Mouse (Mus musculus) right cerebral cortex, postnatal 10 days (tissue): ENCODE results near the gene Ids.
"Not testable (repeated sequence)": the region's sequence is repeated elsewhere in the genome, so short reads cannot be mapped to it uniquely, and the experiment has no call there.

Source experiments
- DNase-seq, 2 experiments: peaks; one replicate each; pipeline ENCODE4 v3.0.0; 2021; ENCODE audit warnings: low spot score in 2 of 2

Ids gene

DNA sequence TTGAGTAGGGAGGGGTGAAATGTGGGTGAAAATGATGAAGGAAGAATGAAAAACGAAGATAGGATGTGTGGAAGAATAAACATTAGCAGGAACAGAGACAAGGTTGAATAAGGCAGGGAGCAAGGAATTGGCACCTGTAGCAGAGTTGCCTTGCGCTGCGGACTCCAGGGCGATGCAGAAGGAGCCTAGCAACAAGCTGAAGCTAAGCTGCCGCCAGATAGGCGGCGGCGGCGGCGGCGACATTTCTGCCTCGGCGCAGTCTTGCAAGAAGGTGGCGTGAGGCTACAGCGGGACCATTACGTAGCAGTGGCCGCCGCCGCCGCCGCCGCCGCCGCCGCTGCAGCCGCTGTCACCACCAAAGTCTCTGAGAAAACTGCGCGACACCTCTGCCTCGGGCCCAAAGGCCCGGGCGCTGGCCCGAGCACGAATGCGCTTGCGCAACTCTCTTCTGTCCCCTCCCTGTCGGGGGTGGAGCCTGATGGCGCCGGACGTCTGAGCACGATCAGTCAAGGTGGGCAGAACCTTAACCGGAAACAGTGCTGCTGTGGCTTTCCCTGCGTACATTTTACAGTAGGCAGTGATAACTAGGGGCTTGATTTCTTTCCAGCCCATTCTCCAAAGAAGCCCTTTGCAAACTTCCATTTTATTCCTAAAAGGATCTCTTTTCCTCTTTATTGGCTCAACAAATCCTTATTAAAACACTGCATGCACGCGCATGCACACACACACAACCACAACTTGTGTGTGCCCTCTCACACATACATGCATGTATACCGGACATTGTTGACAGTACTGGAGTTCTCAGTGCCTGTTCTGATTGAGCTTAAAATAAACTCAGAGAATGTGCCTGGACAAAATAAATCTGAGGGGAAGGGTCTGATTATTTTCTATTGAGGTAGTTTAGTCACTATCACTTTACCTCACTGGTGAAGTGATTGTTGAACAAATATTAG is at the start of gene Ids:
Gene Ids (minus strand): TSS at position 424 of the 953 bp plus-strand sequence.
- peak; percentile 91 to 92 for DNase-seq

GRCm38 (mm10) chrX:70392636-70393035 is 27.8 kb upstream of the Ids start:
- DNase-seq = not testable (repeated sequence)

DNA sequence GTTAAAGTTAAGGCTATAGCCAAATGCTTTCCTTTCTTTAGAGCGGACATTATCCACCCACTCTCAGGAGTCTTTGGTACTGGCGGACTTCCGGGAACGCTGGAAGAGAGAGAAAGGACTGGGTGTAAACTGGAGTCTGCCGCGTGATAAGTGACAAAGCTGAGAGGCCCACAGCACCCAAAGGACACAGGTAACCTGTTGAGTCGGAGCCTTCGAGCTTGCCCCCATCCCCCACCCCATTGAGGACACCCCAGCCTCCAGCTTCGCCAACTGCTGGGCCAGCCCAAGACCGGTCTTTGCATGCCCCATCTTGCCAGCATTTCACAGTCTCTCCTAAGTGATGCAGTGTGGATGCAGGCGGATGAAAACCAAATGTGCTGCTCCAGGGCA is 21.1 kb upstream of the Ids start:
- no peak for DNase-seq

DNA sequence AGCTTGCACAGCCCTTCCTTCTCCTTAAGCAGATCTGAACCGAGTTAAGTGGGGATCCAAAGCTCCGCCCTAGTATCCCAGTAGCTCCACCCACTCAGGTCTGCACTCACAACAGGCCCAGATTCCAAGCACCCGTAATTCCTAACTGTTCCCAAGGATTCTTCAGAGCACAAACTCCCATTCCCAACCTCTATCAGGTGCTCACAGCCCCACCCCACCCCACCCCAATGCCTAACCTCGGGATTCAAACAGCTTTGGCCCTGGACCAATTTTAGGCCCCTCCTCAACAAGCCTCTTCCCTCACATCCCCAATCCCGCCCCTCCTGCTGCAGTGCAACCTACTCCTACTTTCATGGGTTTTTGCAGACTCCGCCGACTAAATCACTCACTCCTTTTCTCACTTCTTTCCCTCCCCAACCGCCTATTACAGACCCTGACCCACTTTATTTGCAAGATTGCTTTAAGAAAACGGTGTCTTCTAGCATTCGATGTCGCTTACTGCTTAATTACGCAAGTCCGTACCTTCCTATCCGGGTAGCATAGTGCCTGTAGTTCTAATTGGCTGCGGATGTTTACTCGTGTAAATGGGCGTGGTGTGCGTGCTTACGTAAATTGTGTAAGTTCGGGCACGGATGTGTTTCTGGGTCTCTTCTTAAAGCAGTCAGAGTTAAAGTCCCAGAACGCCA is 20.5 kb upstream of the Ids start, which contains the start of gene 1110012L19Rik:
Gene 1110012L19Rik (plus strand): TSS at position 602 of the 686 bp plus-strand sequence.
- peak; percentile 76 to 87 for DNase-seq

DNA sequence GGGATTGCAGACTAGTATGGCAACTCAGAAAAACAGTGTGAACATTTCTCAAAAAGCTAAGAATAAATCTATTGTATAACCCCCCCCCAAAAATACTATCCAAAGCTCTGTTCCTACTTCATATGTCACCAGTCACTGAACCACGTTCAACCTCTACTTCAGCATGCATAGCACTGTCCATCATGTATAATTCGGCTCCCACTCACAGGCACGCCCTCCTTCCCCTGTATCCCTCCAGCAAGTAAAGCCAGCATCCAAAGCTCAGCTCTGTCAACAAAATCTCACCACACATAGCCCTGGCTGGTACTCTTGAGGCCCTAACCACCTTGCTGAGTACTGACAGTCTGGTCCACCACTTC is 20.0 kb upstream of the Ids start:
- no peak for DNase-seq

GRCm38 (mm10) chrX:70374469-70375110 is 9.7 kb upstream of the Ids start:
- DNase-seq = not testable (repeated sequence)

GRCm38 (mm10) chrX:70369758-70370157 is 4.9 kb upstream of the Ids start:
- DNase-seq = not testable (repeated sequence)

DNA sequence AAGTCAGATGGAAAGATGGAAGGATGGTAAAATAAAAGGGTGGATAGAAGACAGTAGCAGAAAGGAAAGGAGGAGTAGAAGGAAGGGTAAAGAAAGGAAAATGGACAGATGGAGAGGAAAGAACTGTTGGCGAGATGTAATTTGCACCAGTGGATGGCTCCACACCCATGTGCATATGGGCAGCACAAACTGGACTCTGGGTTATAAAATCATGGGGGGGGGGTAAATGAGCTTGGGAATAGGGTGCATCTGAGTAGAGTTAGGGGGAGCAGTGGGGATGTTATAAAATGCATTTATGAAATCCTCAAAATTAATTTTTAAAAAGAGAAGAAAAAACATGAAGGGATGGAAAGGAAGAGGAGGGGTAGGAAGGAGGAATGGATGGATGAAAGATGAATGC is 682 bp downstream of the Ids start:
- DNase-seq = no peak

- peak; percentile 25 to 28 for DNase-seq
These were observed 1.4 kb downstream of the Ids start for GRCm38 (mm10) chrX:70363446-70363845.

DNA sequence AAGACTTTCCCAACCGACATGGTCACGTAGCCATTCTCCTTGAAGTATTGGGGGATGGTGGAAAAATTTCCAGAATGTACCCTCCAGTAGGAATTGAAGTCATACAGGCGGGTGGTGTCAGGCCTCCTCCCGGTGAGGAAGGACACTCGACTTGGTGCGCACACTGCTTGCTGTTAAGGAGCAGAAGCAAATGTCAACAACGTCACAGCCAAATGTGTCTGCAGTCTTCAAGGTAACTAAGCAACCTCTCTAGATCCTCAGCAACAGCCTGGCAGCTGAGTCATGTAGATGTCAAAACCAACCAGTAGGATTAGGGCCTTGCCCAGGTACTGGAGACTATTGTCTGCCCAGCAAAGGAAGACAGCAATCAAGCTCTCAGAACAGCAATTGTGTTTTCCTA is 1.9 kb downstream of the Ids start:
- peak; percentile 20 to 39 for DNase-seq

DNA sequence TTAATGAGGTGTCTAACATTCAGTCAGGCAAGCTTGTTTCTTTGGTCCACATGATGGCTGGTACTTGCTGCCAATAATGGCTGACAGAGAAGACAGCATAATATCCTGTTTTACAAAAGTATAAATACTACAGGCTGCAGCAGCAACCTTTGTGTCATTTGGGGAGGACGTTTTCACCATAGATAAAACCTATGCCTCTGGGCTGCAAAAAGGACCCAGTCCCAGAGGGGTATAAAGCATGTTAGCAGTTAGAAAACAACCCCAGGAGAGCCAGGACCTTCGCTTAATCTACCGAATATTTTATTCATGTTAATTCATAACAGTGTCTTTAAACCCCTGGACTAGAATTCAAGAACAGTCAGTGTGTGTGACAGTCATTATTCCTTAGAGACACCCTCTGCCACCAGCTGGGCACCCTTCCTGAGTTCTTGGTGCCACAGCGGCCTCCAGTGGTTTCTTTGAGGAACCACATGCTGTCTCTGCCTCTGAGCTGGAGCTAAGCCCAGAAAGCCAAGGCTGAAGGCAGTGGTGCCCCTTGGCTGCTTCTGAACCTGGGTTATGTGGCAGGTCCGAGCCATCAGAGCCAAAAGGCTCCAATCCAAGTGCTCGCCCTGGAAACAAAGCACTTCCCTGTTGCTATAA is 34.6 kb downstream of the Ids start:
- peak; percentile 69 to 82 for DNase-seq

- DNase-seq = peak; percentile 26 to 29
These were observed 36.2 kb downstream of the Ids start for GRCm38 (mm10) chrX:70328530-70329143.

DNA sequence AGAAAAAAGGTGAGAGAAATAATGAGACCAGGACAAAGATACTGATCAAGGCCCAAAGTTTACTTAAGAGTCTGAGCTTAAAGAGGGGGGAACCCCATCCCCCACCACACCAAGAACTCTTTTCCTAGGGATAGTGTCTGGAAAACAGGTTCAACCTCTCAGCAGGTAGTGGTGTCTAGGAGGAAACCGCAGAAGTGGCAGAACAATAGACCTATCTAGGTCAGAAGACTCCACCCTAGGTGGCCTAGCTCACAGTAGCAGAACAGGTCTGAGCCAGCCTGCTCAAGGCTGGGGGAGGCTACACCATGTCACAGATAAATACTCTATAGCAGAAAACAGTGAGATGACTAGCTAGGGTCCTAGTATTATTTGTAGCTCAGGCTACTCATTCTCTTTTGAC is 37.2 kb downstream of the Ids start:
- DNase-seq = no peak

- no peak for DNase-seq
These were observed 45.6 kb downstream of the Ids start for GRCm38 (mm10) chrX:70319254-70319653.

- no peak for DNase-seq
These were observed 49.8 kb downstream of the Ids start for GRCm38 (mm10) chrX:70314949-70315641.
